Mouse (Mus musculus) adrenal gland, postnatal 10 days (tissue): ENCODE data around the gene Txnrd3. TPM values are rescaled to one million over a fixed set of nuclear protein-coding genes. Genes with fewer than 3 reads are reported as not detected.

Experiments
- total RNA-seq, 2 experiments: library from RNA; stranded (reverse); gene quantifications; 2 replicates each; pipeline ENCODE4 v1.2.3; 2021

Gene Txnrd3
- total RNA-seq, 2 experiments from 2014 or later: 14.4 TPM

Other genes with a start within 250 kb of the Txnrd3 start
- 10 to 100 TPM; 29.2 to 34.1 TPM for gene Chchd6, start 48.3 kb upstream of the Txnrd3 start, total RNA-seq
- gene Vmn1r40, start 63.6 kb downstream of the Txnrd3 start, total RNA-seq: not detected
- gene Vmn1r41, start 96.8 kb downstream of the Txnrd3 start, total RNA-seq: not detected
- not detected for gene Vmn1r42, start 232.4 kb downstream of the Txnrd3 start, total RNA-seq
- gene Vmn1r43, start 232.4 kb downstream of the Txnrd3 start, total RNA-seq: not detected
- gene Vmn1r44, start 239.7 kb downstream of the Txnrd3 start, total RNA-seq: not detected